Mouse (Mus musculus) spleen, postnatal 14 days (tissue): Measurements from ENCODE around the gene Pla2g4a.
"Not testable (repeated sequence)": the region's sequence is repeated elsewhere in the genome, so short reads cannot be mapped to it uniquely, and the experiment has no call there.

ENCODE experiments used
- DNase-seq, 2 experiments: peaks; one replicate each; pipeline ENCODE4 v3.0.0; 2021 to 2022; ENCODE audit warnings: low spot score in 2 of 2

The Pla2g4a gene

GRCm38 (mm10) chr1:149937825-149938224, 23.3 kb downstream of the Pla2g4a start:
- DNase-seq: no peak

GRCm38 (mm10) chr1:149929140-149929539, 31.9 kb downstream of the Pla2g4a start:
- DNase-seq: no peak

GRCm38 (mm10) chr1:149923737-149924136, 37.4 kb downstream of the Pla2g4a start:
- not testable (repeated sequence) for DNase-seq

- DNase-seq: no peak
Measured at GRCm38 (mm10) chr1:149922219-149922618, 38.9 kb downstream of the Pla2g4a start.

- DNase-seq: no peak
Measured at GRCm38 (mm10) chr1:149921325-149921724, 39.8 kb downstream of the Pla2g4a start.

- DNase-seq: no peak
Measured at GRCm38 (mm10) chr1:149919301-149919700, 41.8 kb downstream of the Pla2g4a start.

- DNase-seq: no peak
Measured at GRCm38 (mm10) chr1:149912984-149913383, 48.1 kb downstream of the Pla2g4a start.

- no peak for DNase-seq
Measured at GRCm38 (mm10) chr1:149911050-149911449, 50.0 kb downstream of the Pla2g4a start.

GRCm38 (mm10) chr1:149898001-149898625, 63.0 kb downstream of the Pla2g4a start:
- no peak for DNase-seq

- no peak for DNase-seq
Measured at GRCm38 (mm10) chr1:149896590-149896989, 64.5 kb downstream of the Pla2g4a start.

GRCm38 (mm10) chr1:149894940-149895339, 66.2 kb downstream of the Pla2g4a start:
- DNase-seq: no peak

GRCm38 (mm10) chr1:149893903-149894302, 67.2 kb downstream of the Pla2g4a start:
- DNase-seq: no peak

- DNase-seq: no peak
Measured at GRCm38 (mm10) chr1:149891057-149891456, 70.0 kb downstream of the Pla2g4a start.

- DNase-seq: no peak
Measured at GRCm38 (mm10) chr1:149882419-149883025, 78.6 kb downstream of the Pla2g4a start.

GRCm38 (mm10) chr1:149878175-149878574, 82.9 kb downstream of the Pla2g4a start:
- no peak for DNase-seq

- DNase-seq: no peak
Measured at GRCm38 (mm10) chr1:149876502-149876901, 84.6 kb downstream of the Pla2g4a start.

- DNase-seq: no peak
Measured at GRCm38 (mm10) chr1:149871625-149872024, 89.5 kb downstream of the Pla2g4a start.

GRCm38 (mm10) chr1:149867323-149867722, 93.8 kb downstream of the Pla2g4a start:
- no peak for DNase-seq

GRCm38 (mm10) chr1:149866202-149866601, 94.9 kb downstream of the Pla2g4a start:
- DNase-seq: no peak

- no peak for DNase-seq
Measured at GRCm38 (mm10) chr1:149862801-149863200, 98.3 kb downstream of the Pla2g4a start.

- no peak for DNase-seq
Measured at GRCm38 (mm10) chr1:149862181-149862580, 98.9 kb downstream of the Pla2g4a start.

- DNase-seq: no peak
Measured at GRCm38 (mm10) chr1:149861543-149861942, 99.5 kb downstream of the Pla2g4a start.

GRCm38 (mm10) chr1:149858734-149859133, 102.4 kb downstream of the Pla2g4a start:
- DNase-seq: no peak

- peak; percentile 7 to 12 for DNase-seq
Measured at GRCm38 (mm10) chr1:149856720-149857119, 104.4 kb downstream of the Pla2g4a start.
